Mouse (Mus musculus) heart, embryonic 12.5 days (tissue): Measurements from ENCODE around the gene D930020B18Rik. TPM values are rescaled to one million over a fixed set of nuclear protein-coding genes. Genes with fewer than 3 reads are reported as not detected.

Experiments
- ATAC-seq: fragments of 200-750 bp; cut with Nextera tagmentation; 2 replicates; pipeline ENCODE4 v1.8.0; 2017; ENCODE audit warnings: moderate TSS enrichment, moderate library complexity; ENCODE audit not compliant: insufficient number of reproducible peaks, low FRiP score
- H3K27ac ChIP-seq: fragments of 300-500 bp; sonication (generic); 2 replicates; pipeline ENCODE4 v1.5.1; 2016; ENCODE audit warnings: mild to moderate bottlenecking, moderate library complexity; ENCODE audit not compliant: poor library complexity, severe bottlenecking
- H3K27me3 ChIP-seq: fragments of 300-500 bp; sonication (generic); replicated peaks from 2 replicates; pipeline ENCODE4 v1.6.1; 2016; ENCODE audit warnings: mild to moderate bottlenecking, moderate library complexity
- H3K36me3 ChIP-seq: fragments of 300-500 bp; sonication (generic); 2 replicates; pipeline ENCODE4 v1.6.1; 2016; ENCODE audit warnings: mild to moderate bottlenecking, moderate library complexity
- H3K4me1 ChIP-seq: fragments of 300-500 bp; sonication (generic); replicated peaks from 2 replicates; pipeline ENCODE4 v1.6.1; 2016; ENCODE audit warnings: mild to moderate bottlenecking
- H3K4me2 ChIP-seq: fragments of 300-500 bp; sonication (generic); 2 replicates; pipeline ENCODE4 v1.6.1; 2016; ENCODE audit warnings: mild to moderate bottlenecking, moderate library complexity
- H3K4me3 ChIP-seq: fragments of 300-500 bp; sonication (generic); 2 replicates; pipeline ENCODE4 v1.5.1; 2016; ENCODE audit warnings: mild to moderate bottlenecking
- H3K9ac ChIP-seq: fragments of 300-500 bp; sonication (generic); 2 replicates; pipeline ENCODE4 v1.6.1; 2016; ENCODE audit warnings: mild to moderate bottlenecking, moderate library complexity
- H3K9me3 ChIP-seq: fragments of 300-500 bp; sonication (generic); replicated peaks from 2 replicates; pipeline ENCODE4 v1.6.1; 2016; ENCODE audit warnings: mild to moderate bottlenecking, moderate library complexity
- WGBS: fragments of 180-500 bp; shearing (Covaris S2); methylation state at CpG from one replicate; pipeline ENCODE4 v1.1.7; 2016; 5-methylcytosine and 5-hydroxymethylcytosine counted together
- polyA plus RNA-seq: library from polyadenylated mRNA; unstranded; fragments of >200 nt; fragmentation: Nextera tagmentation; extraction: Ambion mirVana; gene quantifications from 2 replicates; pipeline ENCODE4 v1.2.1, GENCODE M21; 2016

D930020B18Rik gene
- polyA plus RNA-seq, 1 experiment from 2014 or later: 0.09 TPM

DNA sequence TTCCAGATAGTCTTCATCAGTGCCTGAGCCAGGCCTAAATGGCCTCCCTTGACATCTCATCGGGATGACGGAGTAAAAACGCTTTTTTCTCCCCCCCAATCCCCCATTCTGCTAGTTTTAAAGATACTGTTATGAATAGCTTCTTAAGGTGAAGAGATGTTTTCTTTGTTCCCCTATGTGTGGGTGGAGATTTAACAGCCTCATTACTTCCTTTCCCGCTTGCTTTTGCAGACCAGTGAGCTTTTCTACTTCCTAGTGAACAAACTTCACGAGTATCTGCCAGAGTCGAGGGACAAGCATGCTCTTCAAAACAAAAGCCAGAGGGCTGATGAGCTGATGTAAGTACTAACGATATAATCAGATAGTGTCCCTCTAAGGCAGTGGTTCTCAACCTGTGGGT lies 35.6 kb downstream of the D930020B18Rik start:
- Histone ChIP-seq H3K4me3 (no peak overlapping the region), H3K27ac (no peak overlapping the region), H3K27me3 (no peaks in the 10 kb centered on the region), H3K9me3 (0 out of 2 replicates have a peak, but pooled peaks cover 3% of the 10 kb centered on the region), H3K4me1 (no peaks in the 10 kb centered on the region; the same call in 1 of the 2 replicates), H3K36me3 (no peaks in the 10 kb centered on the region), H3K9ac (no peak overlapping the region), H3K4me2 (no peak overlapping the region)
- WGBS: 49% methylated on average over 7 of the region's 7 CpGs
- ATAC-seq: no peak

DNA sequence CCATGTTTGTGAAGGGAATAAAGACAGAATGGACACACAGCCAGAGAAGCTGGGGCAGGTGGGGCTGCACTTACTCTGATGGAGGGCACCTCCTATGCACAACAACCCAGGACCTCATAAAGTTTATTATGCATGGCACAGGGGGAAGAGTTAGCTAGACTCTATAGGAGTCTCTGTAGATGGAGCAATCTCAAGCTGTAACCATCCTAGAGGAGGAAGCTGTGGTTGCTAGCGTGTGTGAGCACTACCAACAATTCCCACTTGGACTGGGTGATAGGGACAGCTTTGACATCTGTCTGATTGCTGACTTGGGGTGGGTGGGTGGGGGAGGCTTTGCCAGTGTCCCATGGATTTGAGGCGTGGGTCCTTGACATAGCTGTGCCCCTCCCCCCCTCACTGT lies 39.5 kb downstream of the D930020B18Rik start:
- no peak overlapping the region for H3K27ac ChIP-seq
- no peak for ATAC-seq
- H3K36me3 ChIP-seq: no peaks in the 10 kb centered on the region
- WGBS: 74% methylated on average over 2 of the region's 2 CpGs
- no peaks in the 10 kb centered on the region for H3K27me3 ChIP-seq
- no peak overlapping the region for H3K4me3 ChIP-seq
- no peak overlapping the region for H3K4me2 ChIP-seq
- H3K4me1 ChIP-seq: no peaks in the 10 kb centered on the region
- H3K9ac ChIP-seq: no peak overlapping the region
- no peaks in the 10 kb centered on the region for H3K9me3 ChIP-seq

DNA sequence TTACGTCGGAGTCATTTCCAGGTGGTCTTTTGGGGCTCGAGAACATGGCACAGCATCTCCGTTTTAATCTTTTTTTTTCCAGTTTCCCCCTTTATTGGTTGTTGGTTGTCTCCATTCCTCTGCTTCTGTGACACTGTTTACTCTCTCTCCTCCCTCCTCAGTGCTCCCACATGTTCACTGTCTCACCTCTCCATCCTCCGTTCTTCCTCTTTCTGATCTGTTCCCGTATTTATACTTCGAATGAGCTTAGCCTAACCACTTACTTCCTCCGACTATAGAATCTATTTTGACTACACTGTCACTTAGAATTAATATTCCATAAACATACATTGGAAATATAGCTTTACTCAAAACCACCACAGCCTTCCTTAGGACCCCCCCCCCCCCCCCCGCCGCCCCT lies 41.2 kb downstream of the D930020B18Rik start:
- no peak overlapping the region for H3K27ac ChIP-seq
- no peak overlapping the region for H3K4me3 ChIP-seq
- no peak overlapping the region for H3K9ac ChIP-seq
- no peaks in the 10 kb centered on the region for H3K4me1 ChIP-seq
- no peak for ATAC-seq
- H3K27me3 ChIP-seq: no peaks in the 10 kb centered on the region
- WGBS: 82% methylated on average over 10 of the region's 10 CpGs
- H3K9me3 ChIP-seq: no peaks in the 10 kb centered on the region
- H3K4me2 ChIP-seq: no peak overlapping the region
- no peaks in the 10 kb centered on the region for H3K36me3 ChIP-seq

DNA sequence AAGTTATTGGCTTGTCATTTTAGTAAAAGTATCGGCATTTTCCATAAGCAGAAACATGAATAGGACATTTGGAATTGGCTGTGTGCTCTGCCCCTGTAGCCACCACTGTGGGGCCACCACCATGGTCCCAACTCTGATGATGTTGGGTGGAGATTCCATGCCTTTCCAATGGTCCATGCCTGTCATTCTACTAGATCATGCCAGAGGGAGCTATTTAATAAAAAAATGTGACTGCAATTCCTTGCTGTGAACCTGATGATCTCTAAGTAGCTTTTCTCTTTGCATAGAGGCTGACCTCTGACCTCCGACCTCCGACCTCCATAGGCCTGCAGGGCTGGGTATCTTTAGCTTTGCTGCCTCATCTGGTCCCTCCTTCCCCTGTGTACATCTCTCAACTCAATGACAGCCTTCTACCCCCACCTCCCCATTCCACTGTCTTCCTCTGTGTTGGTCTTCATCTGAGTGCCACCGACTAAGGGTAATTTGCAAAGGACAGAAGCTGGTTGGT lies 44.8 kb downstream of the D930020B18Rik start:
- Histone ChIP-seq H3K9ac (no peak overlapping the region), H3K4me3 (no peak overlapping the region), H3K27ac (no peak overlapping the region), H3K36me3 (no peaks in the 10 kb centered on the region), H3K9me3 (no peaks in the 10 kb centered on the region), H3K4me2 (no peak overlapping the region), H3K4me1 (0 out of 2 replicates have a peak, but pooled peaks cover 5% of the 10 kb centered on the region), H3K27me3 (no peaks in the 10 kb centered on the region)
- 76% methylated on average over 4 of the region's 4 CpGs for WGBS
- no peak for ATAC-seq

DNA sequence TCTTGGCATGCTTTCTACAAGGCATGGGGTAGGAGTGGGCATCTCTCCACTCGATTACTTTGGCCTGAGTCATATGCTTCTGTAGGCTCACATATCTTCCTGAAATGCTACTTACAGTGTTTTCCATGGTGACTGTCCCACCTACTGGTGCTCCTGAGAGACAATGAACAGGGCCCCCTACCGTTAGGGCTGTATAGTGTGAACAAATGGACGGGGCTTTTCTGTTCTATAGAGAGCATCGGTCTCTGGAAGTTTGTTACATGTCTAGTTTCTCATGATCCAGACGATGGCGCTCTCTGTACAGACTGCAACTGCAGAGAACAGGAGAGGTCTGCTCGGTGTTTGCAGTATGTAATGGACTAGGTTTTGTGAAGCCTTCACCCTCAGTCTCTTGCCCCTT lies 46.1 kb downstream of the D930020B18Rik start:
- no peak overlapping the region for H3K9ac ChIP-seq
- no peaks in the 10 kb centered on the region for H3K9me3 ChIP-seq
- ATAC-seq: no peak
- no peaks in the 10 kb centered on the region for H3K27me3 ChIP-seq
- no peak overlapping the region for H3K4me3 ChIP-seq
- H3K27ac ChIP-seq: no peak overlapping the region
- no peaks in the 10 kb centered on the region for H3K36me3 ChIP-seq
- H3K4me1 ChIP-seq: 0 out of 2 replicates have a peak, but pooled peaks cover 5% of the 10 kb centered on the region
- no peak overlapping the region for H3K4me2 ChIP-seq
- 70% methylated on average over 7 of the region's 7 CpGs for WGBS

DNA sequence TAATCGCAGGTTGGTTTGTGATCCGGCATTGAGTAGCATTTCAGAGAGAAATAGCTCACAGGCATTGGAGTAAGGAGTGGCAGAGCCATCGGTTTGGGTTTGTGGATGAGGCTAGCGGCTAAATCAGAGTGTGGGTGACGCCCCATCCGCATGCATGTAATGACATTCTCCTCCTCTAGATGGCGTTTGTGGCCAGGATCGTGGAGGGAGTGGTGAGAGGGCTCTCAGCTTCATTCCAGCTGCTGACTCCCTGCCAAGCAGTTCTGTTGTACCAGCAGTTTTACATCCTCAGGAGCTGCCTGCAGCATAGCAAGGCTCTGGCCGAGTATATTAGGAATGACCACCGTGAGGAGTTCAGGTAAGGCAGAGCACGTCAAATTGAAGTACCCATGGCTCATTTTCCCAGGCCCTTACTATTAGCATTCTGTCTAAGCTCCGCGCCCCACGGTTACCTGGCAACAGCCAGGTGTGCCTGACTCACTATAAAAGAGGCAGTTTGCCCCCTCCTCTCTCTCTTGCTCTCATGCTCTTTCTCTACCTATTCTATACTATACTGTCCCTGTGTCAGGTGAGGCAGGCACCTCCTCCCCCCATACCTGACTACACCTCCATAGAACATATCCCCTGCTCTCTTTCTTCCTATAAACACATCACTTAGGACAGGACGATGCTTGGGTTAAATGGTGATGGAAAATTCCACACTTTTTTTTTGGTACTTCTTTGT lies 48.4 kb downstream of the D930020B18Rik start:
- Histone ChIP-seq H3K4me3 (no peak overlapping the region), H3K27ac (no peak overlapping the region), H3K4me2 (no peak overlapping the region), H3K27me3 (no peaks in the 10 kb centered on the region), H3K9ac (no peak overlapping the region), H3K4me1 (peaks cover 5% of the 10 kb centered on the region; the same call in 1 of the 2 replicates), H3K9me3 (peaks cover 2% of the 10 kb centered on the region; the same call in 1 of the 2 replicates), H3K36me3 (no peaks in the 10 kb centered on the region)
- WGBS: 22% methylated on average over 15 of the region's 15 CpGs
- no peak for ATAC-seq

DNA sequence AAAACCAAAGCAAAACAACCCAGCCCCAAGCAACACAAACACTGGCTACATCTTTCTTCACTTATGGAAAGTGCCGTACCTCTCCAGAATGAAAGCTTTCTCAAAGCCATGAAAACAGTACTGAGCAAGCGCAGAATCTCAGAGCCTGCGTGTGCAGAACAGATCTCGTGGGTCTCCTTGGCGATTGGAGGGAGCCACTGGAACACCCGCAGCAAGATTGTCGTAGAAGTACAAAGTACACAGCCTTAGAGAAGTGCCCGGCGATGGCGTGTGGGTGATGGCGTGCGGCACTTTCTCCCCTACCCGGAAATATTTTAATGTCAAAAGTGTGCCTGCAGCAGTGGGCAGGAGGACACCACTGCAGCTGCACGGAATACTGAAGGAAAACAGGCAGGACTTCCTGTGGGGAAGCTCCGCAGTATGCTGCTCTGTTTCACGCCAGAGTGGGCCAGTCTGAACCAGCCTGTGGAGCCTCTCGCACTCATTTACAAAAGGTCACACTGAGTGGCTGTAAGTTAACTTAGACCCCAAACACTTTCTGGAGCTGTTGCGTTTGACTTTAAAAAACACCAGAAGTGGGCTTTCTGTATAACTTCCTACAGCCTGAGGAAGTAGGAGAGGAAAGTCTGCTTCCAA lies 51.7 kb downstream of the D930020B18Rik start:
- H3K4me3 ChIP-seq: peak overlapping the region; percentile 30
- no peak overlapping the region for H3K27ac ChIP-seq
- H3K9ac ChIP-seq: peak overlapping the region; percentile 55
- H3K4me2 ChIP-seq: peak overlapping the region; percentile 60
- ATAC-seq: no peak
- H3K36me3 ChIP-seq: no peaks in the 10 kb centered on the region
- H3K4me1 ChIP-seq: peaks cover 5% of the 10 kb centered on the region; the same call in 1 of the 2 replicates
- H3K27me3 ChIP-seq: no peaks in the 10 kb centered on the region
- peaks cover 5% of the 10 kb centered on the region for H3K9me3 ChIP-seq
- WGBS: 32% methylated on average over 18 of the region's 18 CpGs

DNA sequence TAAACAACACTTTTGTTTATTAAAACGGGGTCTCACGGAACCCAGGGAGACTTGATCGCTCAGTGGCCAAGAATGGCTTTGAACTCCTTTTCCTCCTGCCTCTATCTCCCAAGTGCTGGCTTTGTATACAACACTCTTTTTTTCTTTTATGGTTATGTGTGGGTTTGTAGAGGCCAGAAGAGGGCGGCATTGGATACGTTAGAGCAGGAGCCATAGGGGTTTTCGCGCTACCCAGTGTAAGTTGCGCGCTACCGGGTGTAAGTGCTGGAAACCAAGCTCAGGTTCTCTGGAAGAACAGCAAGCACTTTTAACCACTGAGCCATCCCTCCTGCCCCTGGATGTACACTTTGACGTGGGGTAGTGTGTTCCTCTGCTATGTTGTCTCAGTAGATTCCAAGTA lies 53.2 kb downstream of the D930020B18Rik start:
- Histone ChIP-seq H3K9ac (no peak overlapping the region), H3K36me3 (no peaks in the 10 kb centered on the region), H3K9me3 (peaks cover 5% of the 10 kb centered on the region), H3K27me3 (0 out of 2 replicates have a peak, but pooled peaks cover 4% of the 10 kb centered on the region), H3K27ac (no peak overlapping the region), H3K4me3 (no peak overlapping the region), H3K4me1 (peaks cover 4% of the 10 kb centered on the region; the same call in 1 of the 2 replicates), H3K4me2 (no peak overlapping the region)
- ATAC-seq: no peak
- WGBS: 75% methylated on average over 11 of the region's 11 CpGs

DNA sequence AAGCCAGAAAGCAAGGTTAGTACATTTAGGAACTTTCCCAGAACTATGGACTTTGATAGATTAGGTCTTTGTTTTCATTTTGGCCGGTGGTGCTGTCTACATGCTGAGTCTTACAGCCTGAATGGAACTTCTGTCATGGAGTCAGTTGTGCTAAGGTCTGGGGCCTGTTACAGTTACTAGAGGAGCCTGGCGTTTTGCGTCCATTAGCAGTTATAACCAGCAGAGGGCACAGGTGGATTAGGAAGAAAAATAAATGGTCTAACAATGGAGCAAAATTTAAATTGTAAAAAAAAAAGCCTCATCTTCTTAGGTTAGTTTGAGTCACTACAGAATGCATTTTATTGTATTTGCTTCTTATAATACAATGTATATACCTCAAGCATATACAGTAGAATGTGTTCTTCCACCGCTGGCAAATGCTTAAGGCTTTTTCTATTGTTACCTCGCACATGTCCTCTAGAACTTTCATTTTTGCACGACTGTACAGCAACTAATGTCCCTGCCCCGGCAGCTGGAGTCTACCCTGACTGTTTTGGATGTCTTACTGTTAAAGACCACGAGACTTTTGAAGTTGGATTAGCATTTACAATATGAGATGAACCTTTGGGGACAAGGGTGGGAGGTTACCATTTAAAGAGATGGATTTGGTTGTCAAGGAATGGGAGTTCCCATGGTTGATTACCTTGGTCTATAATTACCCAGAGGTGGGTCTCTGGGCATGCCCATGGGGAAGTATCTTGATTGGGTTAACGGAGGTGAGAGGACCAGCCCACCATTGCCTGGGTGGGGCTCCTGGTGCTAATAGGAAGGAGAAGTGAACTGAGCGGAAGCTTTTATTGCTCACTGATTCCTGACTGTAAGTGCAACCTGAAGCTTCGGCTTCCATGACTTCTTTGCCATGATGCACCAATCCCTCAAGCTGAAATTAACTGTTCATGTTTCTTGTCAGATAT lies 60.2 kb downstream of the D930020B18Rik start:
- H3K27ac ChIP-seq: no peak overlapping the region
- WGBS: 58% methylated on average over 11 of the region's 11 CpGs
- no peak overlapping the region for H3K4me3 ChIP-seq
- no peak overlapping the region for H3K9ac ChIP-seq
- H3K36me3 ChIP-seq: no peaks in the 10 kb centered on the region
- H3K9me3 ChIP-seq: no peaks in the 10 kb centered on the region; the same call in 1 of the 2 replicates
- no peak overlapping the region for H3K4me2 ChIP-seq
- H3K27me3 ChIP-seq: 0 out of 2 replicates have a peak, but pooled peaks cover 17% of the 10 kb centered on the region
- no peak for ATAC-seq
- no peaks in the 10 kb centered on the region for H3K4me1 ChIP-seq

DNA sequence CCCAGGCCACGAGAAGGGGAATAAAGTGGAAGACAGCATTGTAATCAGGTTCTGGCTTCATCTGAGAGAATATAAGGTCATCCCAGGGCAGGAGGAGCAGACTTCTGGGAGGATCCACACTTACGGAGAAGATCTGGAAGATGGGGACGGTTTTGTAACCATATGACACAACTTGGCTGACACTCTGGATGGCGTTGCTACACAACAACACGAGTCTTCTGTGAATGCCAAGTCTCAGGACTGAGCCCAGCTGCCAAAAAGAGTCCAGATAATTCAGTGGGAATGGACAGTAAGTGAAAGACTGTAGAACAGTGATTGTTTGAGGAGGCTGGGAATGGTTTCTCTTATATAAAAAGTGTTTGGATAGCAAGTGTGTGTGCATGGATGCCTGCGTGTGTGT lies 62.2 kb downstream of the D930020B18Rik start:
- no peak overlapping the region for H3K27ac ChIP-seq
- H3K27me3 ChIP-seq: 0 out of 2 replicates have a peak, but pooled peaks cover 17% of the 10 kb centered on the region
- WGBS: 75% methylated on average over 6 of the region's 6 CpGs
- H3K4me2 ChIP-seq: no peak overlapping the region
- no peaks in the 10 kb centered on the region for H3K9me3 ChIP-seq
- no peak overlapping the region for H3K9ac ChIP-seq
- ATAC-seq: no peak
- H3K4me1 ChIP-seq: no peaks in the 10 kb centered on the region
- no peaks in the 10 kb centered on the region for H3K36me3 ChIP-seq
- H3K4me3 ChIP-seq: no peak overlapping the region
